Mouse (Mus musculus): ENCODE data around the gene Asb3. TPM values are rescaled to one million over a fixed set of nuclear protein-coding genes. Genes with fewer than 3 reads are reported as not detected.

Gene Asb3
- 16.4 TPM for polyA plus RNA-seq (2014; fragmentation: Illumina TruSeq; extraction: RNeasy Lipid Tissue Mini Kit (QIAGEN cat#74804); ENCODE audit: low replicate concordance)

GRCm38 (mm10) chr11:30885171-30885871 lies at the start of gene Asb3, which contains the start of gene Gpr75:
TSS of gene Asb3 (plus strand) at chr11:30885416.
TSS of gene Gpr75 (plus strand) at chr11:30885358.

GRCm38 (mm10) chr11:30954279-30954725 lies 69.1 kb downstream of the Asb3 start, which contains the start of gene Erlec1:
TSS of gene Erlec1 (minus strand) at chr11:30954335.

GRCm38 (mm10) chr11:30985877-30986624 lies 100.8 kb downstream of the Asb3 start, which contains the start of gene Chac2:
TSS of gene Chac2 (minus strand) at chr11:30986350.

Other genes with a start within 250 kb of the Asb3 start
- 2.0 TPM for gene Acyp2, start 235.8 kb upstream of the Asb3 start, polyA plus RNA-seq (2014; fragmentation: Illumina TruSeq; extraction: RNeasy Lipid Tissue Mini Kit (QIAGEN cat#74804); ENCODE audit: low replicate concordance)
- gene Psme4, start 113.7 kb upstream of the Asb3 start, polyA plus RNA-seq (2014; fragmentation: Illumina TruSeq; extraction: RNeasy Lipid Tissue Mini Kit (QIAGEN cat#74804); ENCODE audit: low replicate concordance): 112 TPM
- 0.37 TPM for gene Gpr75, start 58 bp upstream of the Asb3 start, polyA plus RNA-seq (2014; fragmentation: Illumina TruSeq; extraction: RNeasy Lipid Tissue Mini Kit (QIAGEN cat#74804); ENCODE audit: low replicate concordance)
- gene Erlec1, start 68.9 kb downstream of the Asb3 start, polyA plus RNA-seq (2014; fragmentation: Illumina TruSeq; extraction: RNeasy Lipid Tissue Mini Kit (QIAGEN cat#74804); ENCODE audit: low replicate concordance): 150 TPM
- gene Chac2, start 100.9 kb downstream of the Asb3 start, polyA plus RNA-seq (2014; fragmentation: Illumina TruSeq; extraction: RNeasy Lipid Tissue Mini Kit (QIAGEN cat#74804); ENCODE audit: low replicate concordance): 129 TPM